Mouse (Mus musculus) 3134 (cell line): ENCODE measurements around the gene Elovl5.
A peak's percentile ranks its signal among the peaks of the same experiment; 100 is the strongest.
"Not testable (repeated sequence)": the region's sequence is repeated elsewhere in the genome, so short reads cannot be mapped to it uniquely, and the experiment has no call there.

Experiments used
- DNase-seq: peaks from one replicate; pipeline ENCODE4 v3.0.0-alpha.2; 2011; ENCODE audit warnings: low spot score; ENCODE audit not compliant: insufficient read length; ENCODE audit errors: extremely low read depth

Elovl5 gene

DNA sequence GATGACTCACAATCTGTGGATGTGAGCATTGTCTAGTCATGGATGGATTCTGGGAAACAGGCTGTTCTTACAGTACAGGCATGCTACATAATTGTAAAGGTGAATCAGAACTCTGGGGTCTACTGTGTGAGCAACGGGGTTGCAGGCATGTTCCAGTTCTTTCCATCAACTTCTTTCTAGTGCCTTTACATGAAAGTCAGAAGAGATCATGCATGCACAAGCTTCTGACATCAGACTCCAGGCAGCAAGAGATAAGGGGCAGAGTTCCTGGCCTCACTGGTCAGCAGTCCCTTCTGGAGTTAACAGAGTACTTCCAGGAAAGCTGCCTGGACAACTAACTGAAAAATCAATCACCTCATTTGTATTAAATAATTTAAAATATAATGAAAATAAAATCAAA is 75.9 kb downstream of the Elovl5 start:
- no peak for DNase-seq

DNA sequence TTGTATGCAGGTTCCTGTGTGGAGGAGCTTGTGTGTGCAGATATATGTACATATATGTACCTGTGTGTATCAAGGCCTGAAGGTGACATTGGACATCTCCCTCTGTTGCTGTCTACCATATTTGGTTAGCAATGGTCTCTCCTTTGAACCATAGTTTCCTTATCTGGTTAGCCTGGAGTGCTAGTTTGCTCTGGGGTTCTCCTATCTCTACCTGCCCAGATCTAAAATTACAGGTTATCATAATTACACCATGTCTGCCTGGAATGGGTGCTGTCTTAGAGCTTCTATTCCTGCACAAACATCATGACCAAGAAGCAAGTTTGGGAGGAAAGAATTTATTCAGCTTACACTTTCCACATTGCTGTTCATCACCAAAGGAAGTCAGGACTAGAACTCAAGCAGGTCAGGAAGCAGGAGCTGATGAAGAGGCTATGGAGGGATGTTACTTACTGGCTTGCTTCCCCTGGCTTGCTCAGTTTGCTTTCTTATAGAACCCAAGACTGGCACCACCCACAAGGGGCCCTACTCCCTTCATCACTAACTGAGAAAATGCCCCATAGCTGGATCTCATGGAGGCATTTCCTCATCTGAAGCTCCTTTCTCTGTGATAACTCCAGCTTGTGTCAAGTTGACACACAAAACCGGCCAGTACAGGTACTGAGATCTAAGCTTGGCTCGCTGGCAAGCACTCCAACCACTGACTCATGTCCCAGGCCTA is 76.5 kb downstream of the Elovl5 start:
- not testable (repeated sequence) for DNase-seq

DNA sequence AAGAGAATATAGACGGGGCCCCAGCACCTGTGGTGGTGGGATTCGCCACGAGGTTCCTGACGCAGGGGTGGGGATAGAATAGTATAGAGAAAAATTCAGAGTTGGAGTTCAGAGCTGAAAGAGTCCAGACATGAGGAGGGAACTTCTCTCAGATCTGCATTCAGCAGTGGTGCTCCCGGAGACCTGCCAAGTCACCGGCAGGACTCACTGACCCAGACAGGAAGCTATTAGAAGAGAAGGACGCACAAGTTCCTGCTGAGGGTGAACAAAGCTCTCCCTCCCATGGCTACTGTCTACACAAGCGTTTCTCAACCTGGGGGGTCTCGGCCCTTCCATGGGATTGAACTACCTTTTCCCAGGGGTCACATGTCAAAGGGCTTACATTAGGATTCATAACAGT is 78.1 kb downstream of the Elovl5 start:
- DNase-seq, result no peak

DNA sequence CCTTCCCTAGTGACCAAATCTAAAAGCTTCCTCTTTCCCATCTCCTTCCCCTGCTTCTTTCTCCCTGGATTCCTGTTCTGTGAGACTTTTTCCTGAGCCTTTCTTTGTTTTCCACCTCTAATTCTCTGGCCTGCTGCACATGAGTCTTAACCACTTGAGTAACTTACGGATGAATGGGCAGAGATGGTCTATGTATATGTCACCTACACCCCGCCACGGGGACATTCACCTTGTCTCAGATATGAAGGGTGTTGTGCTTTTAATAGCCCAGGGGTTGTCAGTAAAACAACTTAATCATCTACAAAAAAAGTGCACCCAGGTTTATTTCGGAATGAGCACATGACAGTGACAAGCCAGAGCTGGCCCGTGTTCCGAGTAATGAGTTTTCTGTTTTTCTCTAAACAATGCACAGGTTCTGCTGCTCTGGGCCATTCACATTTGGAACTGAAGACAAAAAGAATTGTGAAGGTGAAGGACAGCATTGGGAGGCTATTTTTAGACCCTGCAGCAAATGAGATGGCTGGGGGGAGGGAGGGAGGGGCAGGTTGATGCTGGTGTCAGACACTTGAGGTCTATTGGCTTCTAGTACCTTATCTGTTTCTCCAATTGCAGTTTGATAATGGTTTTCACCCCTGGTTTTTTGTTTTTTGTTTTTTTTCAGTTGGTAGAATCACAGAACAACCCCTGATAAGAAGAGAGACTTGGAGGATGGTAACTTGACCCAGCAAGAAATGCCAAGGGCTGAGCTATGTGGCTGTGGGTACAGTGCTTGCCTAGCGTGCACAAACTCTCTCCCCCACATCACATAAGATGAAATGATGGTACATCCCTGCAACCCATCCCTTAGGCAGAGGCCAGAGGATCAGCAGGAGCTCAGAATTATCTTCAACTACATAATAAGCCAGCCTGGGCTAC is 83.7 kb downstream of the Elovl5 start:
- DNase-seq, result no peak

DNA sequence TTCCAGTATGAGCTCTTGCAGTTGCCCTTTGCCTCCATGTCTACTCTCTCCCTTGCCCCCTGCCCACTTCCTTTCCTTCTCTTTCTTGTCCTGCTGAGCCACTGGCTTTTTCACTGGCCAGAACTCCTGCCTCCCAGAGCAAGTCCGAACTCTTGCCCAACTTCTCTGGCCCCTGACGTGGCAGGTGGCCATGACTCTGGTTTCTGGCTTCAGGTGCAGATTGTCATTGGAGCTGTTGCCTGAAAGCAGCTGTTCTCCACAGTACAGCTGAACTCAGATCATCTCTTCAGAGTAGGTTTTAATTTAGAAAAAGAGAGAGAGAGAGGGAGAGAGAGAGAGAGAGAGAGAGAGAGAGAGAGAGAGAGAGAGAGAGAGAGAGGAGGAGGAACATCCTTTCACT is 86.1 kb downstream of the Elovl5 start:
- DNase-seq, result no peak

DNA sequence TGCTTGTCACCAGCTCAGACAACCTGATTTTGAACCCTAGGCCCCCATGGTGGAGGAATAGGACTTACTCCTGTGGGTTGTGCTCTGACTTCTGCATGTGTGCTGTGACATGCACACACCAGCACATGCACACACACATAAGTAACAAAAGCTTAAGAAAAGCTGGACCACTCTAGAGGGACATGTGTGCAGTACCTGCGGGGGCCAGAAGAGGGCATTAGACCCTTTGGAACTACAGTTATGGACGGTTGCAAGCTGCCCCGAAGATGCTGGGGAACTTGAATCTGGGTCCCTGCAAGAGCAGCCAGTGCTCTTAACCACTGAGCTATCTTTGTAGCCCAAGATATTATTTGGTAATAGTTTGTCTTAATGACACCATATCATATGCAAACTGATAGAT is 88.3 kb downstream of the Elovl5 start:
- no peak for DNase-seq

DNA sequence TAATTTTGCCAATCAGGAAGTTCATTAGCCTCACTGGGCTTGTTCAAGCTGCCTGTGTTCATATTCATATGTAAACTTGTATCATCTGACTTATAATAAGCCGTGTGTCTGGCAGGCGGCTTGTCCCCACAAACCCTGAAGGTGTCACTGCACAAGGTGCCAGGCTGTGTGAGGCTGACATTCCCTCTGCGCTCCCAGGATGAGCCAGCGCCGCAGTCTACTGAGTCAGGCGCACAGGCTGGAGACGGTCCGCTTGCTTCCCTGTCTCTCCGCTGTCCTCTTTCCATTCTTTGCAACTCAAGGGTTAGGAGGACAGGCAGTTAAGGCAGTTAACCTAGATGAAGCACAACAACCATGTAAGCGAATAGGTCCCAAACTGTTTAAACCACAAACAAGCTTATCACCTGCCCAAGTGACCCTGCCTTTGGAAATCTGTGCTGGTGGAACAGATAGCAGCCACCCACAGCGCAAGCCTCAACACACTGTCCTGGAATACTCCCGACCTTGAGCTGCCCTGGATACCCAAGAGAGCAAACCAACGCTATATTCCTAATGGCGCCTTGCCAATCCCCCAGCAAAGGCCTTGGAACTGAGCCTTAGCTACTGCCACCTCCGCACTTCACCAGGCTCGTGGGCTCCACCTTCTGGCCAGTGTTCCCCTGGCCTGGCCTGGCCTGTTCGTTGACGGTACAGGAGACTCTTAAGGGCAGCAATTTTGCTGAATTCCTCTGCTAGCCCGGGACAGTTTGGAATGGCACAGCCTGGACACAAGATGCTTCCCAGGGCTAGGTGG is 89.2 kb downstream of the Elovl5 start:
- DNase-seq, result peak; percentile 44

DNA sequence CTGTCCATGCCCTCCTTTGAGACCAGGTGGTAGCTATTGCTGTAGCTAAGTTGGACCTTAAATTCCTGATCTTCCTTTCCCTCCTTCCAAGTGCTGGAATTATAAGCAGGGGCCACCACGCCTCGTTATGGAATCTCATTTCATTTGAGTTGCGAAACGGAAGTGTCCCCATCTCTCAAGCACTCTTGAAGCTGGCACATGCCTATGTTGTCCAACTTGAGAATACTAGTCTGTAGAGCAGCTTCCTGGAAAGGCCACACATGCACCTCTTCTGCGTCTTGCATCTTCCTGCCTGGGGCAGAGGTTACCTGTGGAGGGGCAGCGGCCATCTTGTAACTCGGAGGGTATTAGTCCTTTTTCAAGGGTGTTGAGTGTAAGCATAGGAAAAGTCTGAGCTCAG is 92.2 kb downstream of the Elovl5 start:
- no peak for DNase-seq

DNA sequence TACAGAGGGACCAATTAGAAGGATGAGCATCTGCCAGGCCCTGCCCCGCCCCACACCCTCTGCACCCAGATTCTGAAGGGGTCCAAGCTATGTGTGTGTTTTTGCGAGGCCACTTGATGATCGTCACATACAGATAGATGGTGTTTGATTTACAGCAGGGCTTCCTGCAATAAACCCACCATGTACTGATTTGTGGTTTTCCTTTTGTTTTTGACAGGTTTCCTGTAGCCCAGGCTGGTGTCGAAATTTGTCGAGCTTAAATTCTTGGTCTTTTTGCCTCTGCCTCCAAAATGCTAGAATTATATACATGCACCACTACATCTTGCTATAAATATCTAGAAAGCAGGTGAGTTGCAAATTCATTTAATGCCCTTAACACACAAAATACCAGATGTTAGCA is 93.0 kb downstream of the Elovl5 start:
- no peak for DNase-seq

DNA sequence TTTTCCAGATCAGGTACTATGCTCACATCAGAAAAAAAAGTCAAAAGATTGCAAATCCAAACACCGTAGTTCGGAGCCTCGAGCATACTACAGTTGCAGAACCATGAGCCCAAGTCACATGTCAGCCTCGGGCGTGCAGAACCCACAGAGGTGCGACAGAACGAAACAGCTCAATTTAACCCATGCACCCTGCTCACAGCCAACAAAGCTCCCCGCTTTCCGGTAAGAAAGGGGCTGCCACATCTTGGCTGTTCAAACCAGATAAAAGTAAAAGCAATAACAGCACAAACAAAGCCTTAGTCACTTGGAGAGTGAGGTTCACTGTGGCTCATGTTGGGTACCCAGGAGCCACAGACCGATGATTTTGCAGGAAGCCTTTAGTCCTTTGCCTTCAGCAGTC is 93.5 kb downstream of the Elovl5 start:
- no peak for DNase-seq

DNA sequence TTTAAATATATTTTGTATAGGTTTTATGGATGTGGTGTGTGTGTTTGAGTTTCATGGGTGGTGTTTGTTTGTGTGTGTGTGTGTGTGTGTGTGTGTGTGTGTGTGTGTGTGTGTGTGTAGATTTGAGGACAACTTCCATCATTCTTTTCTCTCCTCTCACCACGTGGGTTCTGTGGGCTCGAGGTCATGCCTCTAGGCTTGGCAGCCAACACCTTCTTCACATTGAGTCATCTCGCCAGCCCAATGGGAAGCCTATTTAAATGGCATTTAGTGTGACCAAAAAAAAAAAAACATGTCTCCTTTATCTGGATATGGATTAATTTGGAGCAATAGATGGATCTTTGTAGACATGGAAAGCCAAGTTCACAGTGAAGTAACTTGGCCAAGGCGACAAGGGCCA is 94.9 kb downstream of the Elovl5 start:
- DNase-seq, result no peak

DNA sequence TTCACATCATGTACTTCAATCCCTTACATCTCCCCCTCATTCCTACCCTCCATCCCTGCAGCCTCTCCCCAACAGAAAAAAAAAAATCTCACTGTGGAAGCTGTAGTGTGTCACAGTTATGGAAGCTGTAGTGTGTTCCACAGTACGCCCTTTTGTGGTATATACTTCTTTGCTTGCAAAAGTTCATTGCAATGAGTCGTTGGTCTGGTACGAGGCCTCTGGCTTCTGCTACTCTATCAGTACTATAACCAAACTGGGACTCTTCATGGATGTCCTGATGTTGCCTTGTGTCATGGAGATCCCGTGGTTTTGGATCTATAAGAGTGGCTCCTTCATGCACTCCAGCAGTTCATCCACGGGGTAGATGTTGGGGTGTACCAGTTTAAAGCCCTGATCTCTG is 95.5 kb downstream of the Elovl5 start:
- DNase-seq, result no peak

DNA sequence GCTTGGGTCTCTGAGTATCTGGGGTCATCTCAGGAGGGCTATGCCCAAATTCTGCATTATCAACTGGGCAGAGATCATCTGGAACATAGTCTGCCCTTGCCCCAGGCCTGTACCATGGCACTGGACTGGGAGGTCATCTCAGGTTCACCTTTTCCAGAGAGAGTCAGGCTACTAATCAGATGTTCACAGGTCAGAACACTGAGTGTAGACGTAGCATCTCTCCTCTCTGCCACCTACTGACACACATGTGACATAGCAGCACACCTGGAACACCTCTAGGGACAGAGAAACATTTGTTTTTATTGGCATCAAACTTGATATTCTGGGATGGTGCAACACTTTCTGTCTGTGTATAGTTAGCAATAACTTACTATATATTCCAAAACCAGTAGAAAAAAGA is 96.6 kb downstream of the Elovl5 start:
- no peak for DNase-seq

DNA sequence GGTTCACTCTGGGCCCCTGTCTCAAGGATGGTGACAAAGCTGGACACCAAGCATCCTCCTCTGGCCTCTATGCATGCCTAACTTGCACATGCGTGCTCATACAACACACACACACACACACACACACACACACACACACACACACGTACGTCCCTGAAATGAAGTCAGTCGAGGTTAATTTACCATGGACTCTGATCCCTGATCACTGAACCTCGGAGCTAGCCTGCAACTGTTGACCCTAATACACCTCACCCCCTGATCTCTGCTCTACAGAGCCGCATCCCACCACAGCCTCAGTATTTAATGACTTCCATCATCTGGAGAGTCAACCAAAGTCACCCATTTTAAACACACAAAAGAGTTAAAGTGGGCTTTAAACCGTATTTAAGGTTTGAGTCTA is 98.7 kb downstream of the Elovl5 start:
- DNase-seq, result no peak

DNA sequence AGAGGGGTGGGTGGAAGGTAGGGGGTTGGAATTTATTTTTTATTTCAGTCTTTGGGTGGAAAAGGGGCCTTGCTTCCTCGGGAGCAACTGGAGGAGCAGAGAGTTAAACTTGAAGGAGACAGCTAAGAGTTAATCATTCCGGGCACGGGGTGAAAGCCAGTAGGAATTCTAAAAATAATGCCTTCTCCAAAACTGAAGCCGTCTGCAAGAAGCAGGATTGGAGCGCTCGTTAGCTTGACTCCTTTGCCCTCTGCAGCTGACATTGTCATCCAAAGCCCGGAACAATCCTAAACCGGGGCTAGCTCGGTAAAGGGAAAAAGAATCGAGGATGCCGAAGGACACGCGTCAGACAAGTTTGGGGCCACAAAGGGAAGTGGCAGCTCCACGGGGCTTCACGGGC is 99.1 kb downstream of the Elovl5 start:
- no peak for DNase-seq

DNA sequence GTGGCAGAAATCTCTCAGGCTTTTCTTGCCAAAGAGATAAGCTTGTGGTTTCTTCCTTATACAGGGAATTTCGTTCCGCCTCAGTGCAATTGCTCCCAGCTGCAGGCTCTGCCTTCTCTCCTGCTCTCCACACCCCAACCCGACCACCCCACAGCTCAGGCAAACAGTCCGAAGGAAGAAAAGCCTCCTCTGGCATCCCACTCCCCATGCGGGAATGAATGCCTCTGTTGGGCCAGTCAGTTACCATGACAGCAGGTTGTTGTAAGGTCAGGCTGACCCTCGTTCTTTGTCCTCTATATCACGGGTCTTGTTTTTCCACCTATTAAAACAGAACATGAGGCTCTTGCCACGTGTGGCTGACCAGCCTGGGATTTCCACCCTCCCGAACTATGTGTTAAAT is 104.1 kb downstream of the Elovl5 start:
- DNase-seq, result no peak

DNA sequence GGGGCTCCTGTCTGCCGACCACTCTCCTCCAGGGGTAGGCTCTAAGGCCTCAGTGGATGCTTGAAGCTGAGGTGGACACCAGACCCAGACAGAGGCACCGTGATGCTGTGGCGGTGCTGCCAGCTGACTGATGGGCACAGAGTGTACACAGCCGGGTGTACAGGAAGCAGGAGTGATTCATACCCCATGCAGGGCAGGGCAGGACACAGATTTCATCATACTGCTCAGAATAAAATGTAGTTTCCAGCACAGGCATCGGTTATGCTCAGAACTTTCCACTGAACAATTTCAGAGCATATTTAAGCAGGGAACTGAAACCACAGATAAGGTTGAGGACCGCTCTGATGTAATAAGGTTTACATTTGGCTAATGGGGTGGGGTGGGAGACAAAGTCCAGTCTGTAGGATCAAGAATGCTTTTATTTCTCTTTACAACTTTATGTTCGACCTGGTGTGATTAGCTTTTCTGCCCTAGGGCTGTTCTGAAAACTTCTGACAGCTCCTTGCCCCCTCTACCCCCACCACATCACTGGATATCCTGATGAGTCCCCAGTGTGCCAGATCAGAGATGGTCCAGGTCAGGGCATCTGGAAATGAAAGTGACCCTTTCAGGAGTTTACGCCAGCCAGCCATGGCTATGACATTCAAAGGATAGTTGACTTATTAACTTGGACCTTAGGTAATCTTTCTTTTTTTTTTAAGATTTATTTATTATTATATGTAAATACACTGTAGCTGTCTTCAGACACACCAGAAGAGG is 105.2 kb downstream of the Elovl5 start:
- peak; percentile 75 for DNase-seq

DNA sequence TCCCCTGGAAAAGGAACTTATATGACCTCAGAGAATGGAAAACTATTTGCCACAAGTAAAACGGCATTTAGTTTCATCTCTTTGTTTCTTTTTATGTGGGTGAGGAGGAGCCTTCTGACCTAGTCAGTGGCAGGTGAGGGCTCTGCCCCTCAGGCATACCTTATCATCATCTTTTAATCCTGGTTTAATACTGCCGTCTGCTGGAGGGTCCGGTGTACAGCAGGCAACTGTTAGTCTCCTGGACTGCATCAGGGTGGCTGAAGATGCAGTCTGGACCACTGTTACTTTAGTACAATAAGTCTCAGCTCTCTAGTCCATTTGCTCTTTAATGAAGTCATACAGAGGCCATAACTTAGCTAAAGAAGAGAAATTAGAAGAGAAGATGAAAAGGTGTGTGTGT is 107.7 kb downstream of the Elovl5 start:
- DNase-seq, result no peak

DNA sequence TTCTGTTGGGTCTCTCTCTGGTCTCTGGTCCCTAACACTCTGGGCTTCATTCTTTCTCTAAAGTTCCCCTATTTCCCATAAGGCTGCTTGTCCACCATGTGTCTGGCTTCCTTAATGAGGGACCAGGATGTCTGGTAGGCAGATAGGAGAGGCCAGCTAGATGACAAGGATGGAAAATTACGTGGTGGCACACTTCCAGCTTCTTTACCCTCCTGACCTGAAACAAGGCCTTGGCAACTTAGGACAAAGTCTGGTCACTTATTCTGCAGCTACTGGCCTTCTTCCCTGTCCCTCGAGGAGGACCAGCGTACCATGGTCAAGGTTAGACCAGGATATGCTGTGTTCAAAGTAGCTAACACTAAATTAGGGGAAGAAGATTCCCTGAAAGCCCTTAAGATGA is 109.9 kb downstream of the Elovl5 start:
- no peak for DNase-seq

DNA sequence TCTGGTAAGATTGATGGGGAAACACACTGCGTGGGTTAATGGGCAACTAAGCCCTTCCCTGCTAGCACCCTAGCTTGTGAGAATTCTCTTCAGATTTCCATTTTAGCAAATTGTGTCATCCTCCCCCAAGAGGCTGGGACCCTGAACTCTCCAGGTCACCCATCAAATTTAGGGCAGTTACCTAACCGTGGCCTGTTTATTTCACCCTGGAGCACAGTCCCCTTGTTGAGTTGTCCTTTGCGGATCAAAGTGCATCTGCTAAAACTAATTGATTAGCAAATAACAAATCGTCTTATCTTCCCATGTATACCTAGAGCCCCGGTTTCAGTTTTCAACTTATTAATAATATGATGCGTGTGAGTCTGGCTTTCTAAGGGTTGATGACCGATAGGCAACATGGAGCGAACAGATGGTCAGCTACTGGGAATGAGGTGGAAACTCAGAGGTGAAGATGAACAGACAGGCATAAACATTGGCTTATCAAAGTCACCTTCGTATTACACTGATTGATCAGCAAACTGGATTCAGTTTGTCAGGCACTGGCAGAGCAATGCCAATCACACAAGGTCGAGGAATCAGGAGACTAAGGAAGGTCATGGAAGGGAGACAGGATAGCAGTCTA is 113.8 kb downstream of the Elovl5 start:
- no peak for DNase-seq
